Mouse (Mus musculus): ENCODE measurements at regions not wholly inside any gene's neighbourhood (a gene's known extent, or its start where the extent isn't known, plus 50 kb on each side); places are given as distances from the start of the nearest gene placed in this dataset.

DNA sequence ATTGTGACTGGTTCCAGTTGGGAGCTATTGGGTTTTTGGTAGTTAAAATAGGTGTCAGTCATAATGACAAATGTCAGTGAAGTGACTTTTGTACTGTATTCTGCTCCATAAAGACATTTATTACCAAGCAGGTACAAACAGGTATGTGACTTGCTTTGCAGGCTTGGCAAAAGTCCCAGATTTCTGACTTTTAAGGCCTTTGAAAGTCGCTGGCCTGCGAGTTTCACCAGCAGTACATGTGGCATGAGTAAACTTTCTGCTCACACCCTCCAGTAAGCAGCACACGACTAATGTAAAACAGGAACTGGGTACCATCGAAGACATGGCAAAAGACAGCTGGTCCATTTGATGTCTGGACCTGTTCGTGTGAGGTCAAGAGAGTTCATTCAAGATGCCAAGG, 659.2 kb downstream of the Zfp706 start:
- Histone ChIP-seq H3K27ac (ENCODE audit: insufficient read depth, low read depth, low read length) (peak overlapping the region; percentile 70), H3K4me1 (ENCODE audit: control insufficient read depth, insufficient read depth, low read length) (peaks cover 13% of the 10 kb centered on the region), H3K4me3 (ENCODE audit: insufficient read depth, low read depth, low read length) (no peak overlapping the region), H3K27me3 (replicated peaks; ENCODE audit: control insufficient read depth, insufficient read depth, low read length) (no peaks in the 10 kb centered on the region), H3K36me3 (ENCODE audit: control insufficient read depth, insufficient read depth, low read length) (no peaks in the 10 kb centered on the region)
- TF ChIP-seq CTCF (conservative IDR thresholded peaks at IDR 0.05; ENCODE audit: insufficient read depth, insufficient read length, low read depth, low read length) (no peak), POLR2A (IDR thresholded peaks at IDR 0.05; ENCODE audit: low read depth, low read length) (no peak)
- 43% methylated on average over 5 of the region's 5 CpGs for WGBS
- peak; percentile 64 for DNase-seq

DNA sequence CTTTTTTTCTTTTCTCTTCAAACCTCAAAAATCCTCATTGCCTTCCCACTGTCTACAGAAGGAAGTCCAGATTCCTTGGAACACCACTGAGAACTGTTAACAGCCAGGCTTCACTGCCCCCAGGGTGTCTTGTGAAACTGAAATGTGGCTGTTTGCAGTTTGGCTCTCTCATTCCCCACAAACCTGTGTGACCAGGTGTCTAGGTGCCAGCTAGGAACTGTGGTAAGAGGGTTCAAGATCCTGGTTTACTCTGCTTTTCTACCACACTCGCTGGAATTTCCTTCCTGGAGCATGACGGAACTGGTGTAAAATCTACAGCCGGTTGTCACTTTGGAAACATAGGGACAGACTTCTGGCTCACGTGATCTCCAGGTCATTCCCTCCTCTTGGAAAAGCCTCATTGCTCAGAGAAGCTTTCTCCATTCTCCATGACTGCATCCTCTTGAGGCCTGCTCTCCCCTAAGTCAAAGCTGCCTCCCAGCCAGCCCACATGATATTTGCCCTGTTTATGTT, 660.2 kb downstream of the Zfp706 start:
- H3K36me3 ChIP-seq (ENCODE audit: control insufficient read depth, insufficient read depth, low read length), result no peaks in the 10 kb centered on the region
- peak; percentile 47 for DNase-seq
- no peak overlapping the region for H3K4me3 ChIP-seq (ENCODE audit: insufficient read depth, low read depth, low read length)
- H3K4me1 ChIP-seq (ENCODE audit: control insufficient read depth, insufficient read depth, low read length), result peaks cover 13% of the 10 kb centered on the region
- peak overlapping the region; percentile 70 for H3K27ac ChIP-seq (ENCODE audit: insufficient read depth, low read depth, low read length)
- no peaks in the 10 kb centered on the region for H3K27me3 ChIP-seq (replicated peaks; ENCODE audit: control insufficient read depth, insufficient read depth, low read length)
- TF ChIP-seq POLR2A (IDR thresholded peaks at IDR 0.05; ENCODE audit: low read depth, low read length) (no peak), CTCF (conservative IDR thresholded peaks at IDR 0.05; ENCODE audit: insufficient read depth, insufficient read length, low read depth, low read length) (no peak)
- WGBS, result 41% methylated on average over 4 of the region's 4 CpGs

DNA sequence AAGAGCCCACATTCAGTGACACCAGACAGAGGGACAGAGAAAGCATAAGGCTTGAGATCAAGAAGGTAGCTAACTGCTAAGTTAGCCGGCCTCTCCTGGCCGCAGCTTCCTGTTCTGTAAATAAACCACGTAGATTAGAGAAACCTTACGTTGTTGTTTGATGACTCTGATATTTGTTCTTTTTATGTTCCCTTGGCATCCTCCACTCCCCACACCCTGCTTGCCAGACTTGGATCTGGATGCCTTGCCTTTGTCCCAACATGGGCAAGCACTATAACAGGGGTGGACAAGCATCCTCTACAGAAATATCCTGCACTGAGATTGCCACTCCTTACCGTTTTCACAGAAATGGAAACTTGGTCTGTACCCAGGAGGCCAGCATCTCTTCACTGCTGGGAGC, 661.4 kb downstream of the Zfp706 start:
- H3K27ac ChIP-seq (ENCODE audit: insufficient read depth, low read depth, low read length), result no peak overlapping the region
- WGBS, result 73% methylated on average over 5 of the region's 5 CpGs
- TF ChIP-seq POLR2A (IDR thresholded peaks at IDR 0.05; ENCODE audit: low read depth, low read length) (no peak), CTCF (conservative IDR thresholded peaks at IDR 0.05; ENCODE audit: insufficient read depth, insufficient read length, low read depth, low read length) (no peak)

DNA sequence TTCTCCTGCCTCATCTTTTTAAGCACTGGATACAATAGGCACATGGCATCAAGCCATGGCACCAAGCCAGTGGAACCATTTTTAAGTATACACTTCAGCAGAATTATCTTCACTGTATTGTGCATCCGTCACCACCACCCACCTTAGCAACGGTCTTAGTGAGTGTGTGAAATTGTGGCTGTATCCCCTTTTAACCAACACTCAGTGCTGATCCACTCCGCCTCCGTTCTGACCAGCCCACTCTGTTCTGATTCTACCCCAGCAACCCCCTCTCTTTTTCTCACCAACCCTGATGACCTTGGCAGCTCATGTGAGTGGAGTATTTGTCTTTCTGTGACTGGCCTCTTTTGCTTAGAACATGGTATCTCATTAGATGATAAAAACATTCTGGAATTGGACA, 662.2 kb downstream of the Zfp706 start:
- Histone ChIP-seq H3K27me3 (replicated peaks; ENCODE audit: control insufficient read depth, insufficient read depth, low read length) (no peaks in the 10 kb centered on the region), H3K27ac (ENCODE audit: insufficient read depth, low read depth, low read length) (no peak overlapping the region), H3K4me1 (ENCODE audit: control insufficient read depth, insufficient read depth, low read length) (peaks cover 13% of the 10 kb centered on the region), H3K36me3 (ENCODE audit: control insufficient read depth, insufficient read depth, low read length) (no peaks in the 10 kb centered on the region), H3K4me3 (ENCODE audit: insufficient read depth, low read depth, low read length) (no peak overlapping the region)
- no peak for TF ChIP-seq CTCF (conservative IDR thresholded peaks at IDR 0.05; ENCODE audit: insufficient read depth, insufficient read length, low read depth, low read length)
- TF ChIP-seq POLR2A (IDR thresholded peaks at IDR 0.05; ENCODE audit: low read depth, low read length), result no peak
- DNase-seq, result no peak
- 92% methylated on average over 4 of the region's 4 CpGs for WGBS

More for the DNA sequence above, 661.4 kb downstream of the Zfp706 start:
- DNase-seq, result no peak
- Histone ChIP-seq H3K27me3 (replicated peaks; ENCODE audit: control insufficient read depth, insufficient read depth, low read length) (no peaks in the 10 kb centered on the region), H3K4me1 (ENCODE audit: control insufficient read depth, insufficient read depth, low read length) (peaks cover 13% of the 10 kb centered on the region), H3K36me3 (ENCODE audit: control insufficient read depth, insufficient read depth, low read length) (no peaks in the 10 kb centered on the region), H3K4me3 (ENCODE audit: insufficient read depth, low read depth, low read length) (no peak overlapping the region)

DNA sequence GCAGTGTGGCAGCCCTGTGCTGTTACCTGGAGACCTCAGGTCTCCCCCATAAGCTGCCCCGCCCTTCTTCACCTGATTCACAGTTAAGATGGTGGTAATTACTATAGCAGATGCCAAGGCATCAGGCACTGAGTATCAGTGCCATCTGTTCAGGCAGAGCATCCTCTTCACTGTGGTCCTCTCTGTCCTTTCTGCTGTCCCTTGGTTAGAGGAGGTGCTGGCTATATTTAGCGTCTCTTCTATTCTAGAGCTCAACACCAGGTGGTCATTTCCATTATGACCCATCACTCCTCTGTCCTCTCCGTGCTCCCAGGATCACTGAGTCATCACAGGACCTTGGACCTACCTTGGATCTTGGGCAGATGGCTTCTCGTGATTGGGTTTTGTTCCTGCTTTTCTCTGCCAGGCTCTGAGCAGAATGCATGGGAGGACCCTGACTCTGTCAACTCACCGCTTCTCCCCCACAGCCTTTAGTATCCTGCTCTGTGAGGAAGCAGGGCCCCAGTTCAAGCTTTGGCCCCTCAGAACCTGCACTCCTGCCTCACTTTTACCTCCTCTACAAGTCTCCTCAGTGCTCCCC, 667.5 kb downstream of the Zfp706 start:
- no peak overlapping the region for H3K4me3 ChIP-seq (ENCODE audit: insufficient read depth, low read depth, low read length)
- no peaks in the 10 kb centered on the region for H3K4me1 ChIP-seq (ENCODE audit: control insufficient read depth, insufficient read depth, low read length)
- no peaks in the 10 kb centered on the region for H3K36me3 ChIP-seq (ENCODE audit: control insufficient read depth, insufficient read depth, low read length)
- H3K27ac ChIP-seq (ENCODE audit: insufficient read depth, low read depth, low read length), result no peak overlapping the region
- H3K27me3 ChIP-seq (replicated peaks; ENCODE audit: control insufficient read depth, insufficient read depth, low read length), result no peaks in the 10 kb centered on the region
- DNase-seq, result no peak
- TF ChIP-seq CTCF (conservative IDR thresholded peaks at IDR 0.05; ENCODE audit: insufficient read depth, insufficient read length, low read depth, low read length) (no peak), POLR2A (IDR thresholded peaks at IDR 0.05; ENCODE audit: low read depth, low read length) (no peak)
- WGBS, result 74% methylated on average over 5 of the region's 5 CpGs

DNA sequence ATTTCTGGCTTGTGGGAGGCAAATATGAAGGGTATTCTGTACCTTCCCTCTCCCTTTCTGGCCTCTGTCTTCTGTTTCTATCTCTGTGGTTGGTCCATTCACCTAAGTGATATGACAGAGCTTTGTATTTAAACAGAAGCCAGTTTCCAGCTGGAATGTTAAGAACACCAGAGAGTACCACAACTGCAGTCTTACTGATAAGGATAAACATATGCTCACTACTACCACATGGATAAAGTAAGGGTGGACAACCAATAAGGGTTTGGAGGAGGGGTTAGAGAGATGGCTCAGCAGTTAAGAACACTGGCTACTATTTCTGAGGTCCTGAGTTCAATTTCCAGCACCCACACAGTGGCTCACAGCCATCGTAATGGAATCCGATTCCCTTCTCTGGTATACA, 668.8 kb downstream of the Zfp706 start:
- Histone ChIP-seq H3K27ac (ENCODE audit: insufficient read depth, low read depth, low read length) (no peak overlapping the region), H3K36me3 (ENCODE audit: control insufficient read depth, insufficient read depth, low read length) (no peaks in the 10 kb centered on the region), H3K27me3 (replicated peaks; ENCODE audit: control insufficient read depth, insufficient read depth, low read length) (no peaks in the 10 kb centered on the region), H3K4me3 (ENCODE audit: insufficient read depth, low read depth, low read length) (no peak overlapping the region), H3K4me1 (ENCODE audit: control insufficient read depth, insufficient read depth, low read length) (no peaks in the 10 kb centered on the region)
- DNase-seq, result no peak
- TF ChIP-seq CTCF (conservative IDR thresholded peaks at IDR 0.05; ENCODE audit: insufficient read depth, insufficient read length, low read depth, low read length) (no peak), POLR2A (IDR thresholded peaks at IDR 0.05; ENCODE audit: low read depth, low read length) (no peak)
- 80% methylated on average over 2 of the region's 2 CpGs for WGBS

DNA sequence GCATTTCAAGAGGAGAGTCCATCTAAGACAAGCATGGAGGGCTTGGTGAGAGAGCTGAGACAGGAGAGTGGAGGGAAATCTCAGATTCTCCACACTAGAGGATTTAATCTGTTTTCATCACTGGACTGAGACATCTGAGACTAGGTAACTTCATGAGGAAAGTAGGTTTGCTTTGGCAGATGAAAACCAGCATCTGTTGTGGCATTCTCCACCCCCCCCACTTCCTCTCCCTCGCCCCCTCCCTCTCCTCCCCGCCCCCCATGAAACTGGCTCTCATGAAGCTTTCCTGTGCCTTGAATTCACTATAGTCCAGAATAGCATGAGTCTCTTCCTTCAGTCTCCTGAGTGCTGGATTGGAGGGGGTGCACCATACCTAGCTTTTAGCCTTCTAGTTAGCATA, 670.7 kb downstream of the Zfp706 start:
- WGBS, result 73% methylated on average over 2 of the region's 2 CpGs
- Histone ChIP-seq H3K4me1 (ENCODE audit: control insufficient read depth, insufficient read depth, low read length) (no peaks in the 10 kb centered on the region), H3K27me3 (replicated peaks; ENCODE audit: control insufficient read depth, insufficient read depth, low read length) (no peaks in the 10 kb centered on the region; the same call in 1 of the 2 replicates), H3K36me3 (ENCODE audit: control insufficient read depth, insufficient read depth, low read length) (no peaks in the 10 kb centered on the region), H3K4me3 (ENCODE audit: insufficient read depth, low read depth, low read length) (no peak overlapping the region), H3K27ac (ENCODE audit: insufficient read depth, low read depth, low read length) (no peak overlapping the region)
- no peak for TF ChIP-seq CTCF (conservative IDR thresholded peaks at IDR 0.05; ENCODE audit: insufficient read depth, insufficient read length, low read depth, low read length)
- TF ChIP-seq POLR2A (IDR thresholded peaks at IDR 0.05; ENCODE audit: low read depth, low read length), result no peak
- DNase-seq, result no peak

Data from kidney, adult 2 months (tissue).